Mouse (Mus musculus) left cerebral cortex, postnatal 14 days (tissue): ENCODE measurements around the gene Lep. TPM values are rescaled to one million over a fixed set of nuclear protein-coding genes. Genes with fewer than 3 reads are reported as not detected.
A peak's percentile ranks its signal among the peaks of the same experiment; 100 is the strongest.

Source experiments
- DNase-seq, 2 experiments: peaks; one replicate each; pipeline ENCODE4 v3.0.0; 2021 to 2022; ENCODE audit warnings: low spot score in 2 of 2, mixed read lengths in 1 of 2
- intact Hi-C: fragments of 180-260 bp; cut with DNase I; formaldehyde crosslinking; loops from one replicate; pipeline ENCODE4 v1.15.1; 2025
- microRNA-seq, 2 experiments: library from miRNA; unstranded; fragments of <30 nt; microRNA quantifications; one replicate each; pipeline ENCODE4 v1.2.0; 2022
- total RNA-seq, 2 experiments: library from RNA; stranded (reverse); gene quantifications; 2 replicates each; pipeline ENCODE4 v1.2.3; 2021

Lep gene
- total RNA-seq, 2 experiments from 2014 or later: not detected

- DNase-seq: peak; percentile 58 to 76
- intact Hi-C loops: no loop called here
These were observed 40.4 kb downstream of the Lep start for GRCm38 (mm10) chr6:29100423-29100822.

- peak; percentile 56 to 73 for DNase-seq
- intact Hi-C loops: no loop called here
These were observed 41.3 kb downstream of the Lep start for GRCm38 (mm10) chr6:29101248-29101864.

GRCm38 (mm10) chr6:29108376-29108775, 48.4 kb downstream of the Lep start:
- intact Hi-C loops: no loop called here

GRCm38 (mm10) chr6:29111501-29111900, 51.5 kb downstream of the Lep start:
- DNase-seq: no peak
- intact Hi-C loops: no loop called here

More at GRCm38 (mm10) chr6:29108376-29108775, 48.4 kb downstream of the Lep start:
- no peak for DNase-seq

- intact Hi-C loops: no loop called here
- no peak for DNase-seq
These were observed 55.7 kb downstream of the Lep start for GRCm38 (mm10) chr6:29115756-29116155.

GRCm38 (mm10) chr6:29117417-29118104, 57.5 kb downstream of the Lep start:
- intact Hi-C loops: no loop called here
- peak; percentile 54 to 77 for DNase-seq

GRCm38 (mm10) chr6:29118231-29118630, 58.2 kb downstream of the Lep start:
- no peak for DNase-seq
- intact Hi-C loops: no loop called here

GRCm38 (mm10) chr6:29118963-29119362, 58.9 kb downstream of the Lep start:
- intact Hi-C loops: no loop called here
- DNase-seq: no peak

GRCm38 (mm10) chr6:29119990-29120389, 60.0 kb downstream of the Lep start:
- DNase-seq: no peak
- intact Hi-C loops: no loop called here

Small RNA genes lying within 50 kb of the gene (microRNA-seq; reads per million reads assigned to microRNA genes)
- gene Mir129-1: 311 to 631 reads per million in 2 experiments

Other genes with a start within 250 kb of the Lep start
- 10 to 100 TPM; 85.2 to 95.7 TPM for gene Lrrc4, start 228.5 kb upstream of the Lep start, total RNA-seq
- gene Rbm28, start 104.8 kb downstream of the Lep start, total RNA-seq: 10 to 100 TPM; 35.5 to 37.3 TPM
- 1 to 10 TPM; 4.7 to 5.5 TPM for gene Prrt4, start 119.4 kb downstream of the Lep start, total RNA-seq
- gene Impdh1, start 156.1 kb downstream of the Lep start, total RNA-seq: 10 to 100 TPM; 86.5 to 99.2 TPM
- gene Hilpda, start 212.3 kb downstream of the Lep start, total RNA-seq: 1 to 10 TPM; 5.7 to 6.5 TPM
- gene Fam71f2, start 219.4 kb downstream of the Lep start, total RNA-seq: under 1 TPM in 1 of 2 experiments, not detected in 1; 0.44 TPM